ENCODE assay signal across 9 mouse cellular contexts in genomic region chr8:58566115-58566514, GRCm38 (mm10).
A peak's percentile ranks its signal among the peaks of the same experiment; 100 is the strongest.
DNase-seq lines count a peak whose midpoint lies in the region; ATAC-seq and TF ChIP-seq lines count a peak whose summit lies in the region.
"Had no signal": no experiment of that assay in that cellular context is flagged by ENCODE, and none has a peak within 500 bp of the region (broad histone marks: within the 10 kb centered on the region; RNA-seq: fewer than 3 reads in every experiment).

No protein-coding gene starts in this region.

- H3K4me2 ChIP-seq in liver, postnatal 0 days (ENCODE audit: low read depth, low read length): no peak overlapping the region
- H3K4me2 ChIP-seq in forebrain, embryonic 15.5 days (replicated peaks): no peak overlapping the region
- H3K4me2 ChIP-seq: embryonic facial prominence, embryonic 15.5 days had no signal

- no peaks in the 10 kb centered on the region for H3K9me3 ChIP-seq in liver, postnatal 0 days (ENCODE audit: low read length)
- no peaks in the 10 kb centered on the region for H3K9me3 ChIP-seq in forebrain, embryonic 15.5 days
- H3K9me3 ChIP-seq: embryonic facial prominence, embryonic 15.5 days had no signal

- 53% methylated on average over 2 of the region's 2 CpGs for WGBS in liver, postnatal 0 days (ENCODE audit: insufficient replicate concordance)
- 57% methylated on average over 2 of the region's 2 CpGs for WGBS in forebrain, embryonic 15.5 days

- H3K9ac ChIP-seq in liver, postnatal 0 days (replicated peaks): no peak overlapping the region
- no peak overlapping the region for H3K9ac ChIP-seq in forebrain, embryonic 15.5 days (replicated peaks)
- H3K9ac ChIP-seq: embryonic facial prominence, embryonic 15.5 days had no signal

- H3K27ac ChIP-seq in liver, postnatal 0 days (ENCODE audit: low read depth): no peak overlapping the region
- H3K27ac ChIP-seq in forebrain, embryonic 15.5 days (replicated peaks): no peak overlapping the region
- H3K27ac ChIP-seq: embryonic facial prominence, embryonic 15.5 days had no signal

- H3K4me3 ChIP-seq in liver, postnatal 0 days (ENCODE audit: low read depth, low read length): no peak overlapping the region
- H3K4me3 ChIP-seq in forebrain, embryonic 15.5 days: no peak overlapping the region
- H3K4me3 ChIP-seq: embryonic facial prominence, embryonic 15.5 days had no signal

- TF ChIP-seq CTCF in liver, postnatal 0 days (IDR thresholded peaks at IDR 0.05; ENCODE audit: low read depth): peak; percentile 62

- ATAC-seq in cerebellum, adult (ENCODE audit: insufficient number of reproducible peaks, low FRiP score, low TSS enrichment): 0 out of 2 replicates have a peak, but pooled peaks have one; percentile 40
- no peak for ATAC-seq in liver, postnatal 0 days
- ATAC-seq in forebrain, embryonic 15.5 days (replicated peaks): peak; percentile 57
- ATAC-seq in erythroid progenitor cell, adult 5-6 weeks (replicated peaks; ENCODE audit: low FRiP score, poor library complexity, severe bottlenecking): no peak

- no peaks in the 10 kb centered on the region for H3K4me1 ChIP-seq in liver, postnatal 0 days (ENCODE audit: insufficient read depth)
- H3K4me1 ChIP-seq in forebrain, embryonic 15.5 days: no peaks in the 10 kb centered on the region
- H3K4me1 ChIP-seq: embryonic facial prominence, embryonic 15.5 days had no signal

- no peak for TF ChIP-seq EP300 in liver, postnatal 0 days (IDR thresholded peaks at IDR 0.05; ENCODE audit: low read depth)

- H3K27me3 ChIP-seq in liver, postnatal 0 days (ENCODE audit: insufficient read depth, low read length): no peaks in the 10 kb centered on the region
- no peaks in the 10 kb centered on the region for H3K27me3 ChIP-seq in forebrain, embryonic 15.5 days
- H3K27me3 ChIP-seq: embryonic facial prominence, embryonic 15.5 days had no signal

- H3K36me3 ChIP-seq in liver, postnatal 0 days (replicated peaks; ENCODE audit: insufficient read depth, low read length): no peaks in the 10 kb centered on the region
- no peaks in the 10 kb centered on the region for H3K36me3 ChIP-seq in forebrain, embryonic 15.5 days
- H3K36me3 ChIP-seq: embryonic facial prominence, embryonic 15.5 days had no signal

- DNase-seq in cerebellum, adult 11-12 months: no peak
- DNase-seq in liver, postnatal 0 days: no peak
- DNase-seq in liver: no peak
- peak; percentile 83 for DNase-seq in retina, embryonic 14.5 days (ENCODE audit: low spot score)
- DNase-seq in urinary bladder, postnatal 4 days (ENCODE audit: low spot score in 2 of 2): no peak

Comparison
In these comparisons a context has a peak if more than half of its experiments do, and no peak if none do; other contexts are left out.
1. ATAC-seq: peak in cerebellum, adult (single experiment) and forebrain, embryonic 15.5 days (single experiment); none in liver, postnatal 0 days (single experiment) and erythroid progenitor cell, adult 5-6 weeks (single experiment).